Mouse (Mus musculus): ENCODE results near the gene Taar7f.

GRCm38 (mm10) chr10:24040120-24040869 lies 9.0 kb upstream of the Taar7f start:
- no peak for TF ChIP-seq CTCF (IDR thresholded peaks at IDR 0.05; ENCODE audit: control insufficient read depth, insufficient read depth, insufficient read length)
- no peak for TF ChIP-seq USF1 (IDR thresholded peaks at IDR 0.05; ENCODE audit: low read depth)
- no peak for TF ChIP-seq MYOG (IDR thresholded peaks at IDR 0.05; ENCODE audit: control insufficient read depth, extremely low read depth, insufficient read length)
- TF ChIP-seq CEBPB (IDR thresholded peaks at IDR 0.05; ENCODE audit: low read depth), result no peak
- TF ChIP-seq MAX (IDR thresholded peaks at IDR 0.05), result no peak
- TF ChIP-seq MYOD1 (IDR thresholded peaks at IDR 0.05; ENCODE audit: control insufficient read depth, insufficient read length, low read depth), result no peak

Data from C2C12 (cell line).